Comparison of ENCODE assay signal across 20 mouse cellular contexts in the genomic region with DNA sequence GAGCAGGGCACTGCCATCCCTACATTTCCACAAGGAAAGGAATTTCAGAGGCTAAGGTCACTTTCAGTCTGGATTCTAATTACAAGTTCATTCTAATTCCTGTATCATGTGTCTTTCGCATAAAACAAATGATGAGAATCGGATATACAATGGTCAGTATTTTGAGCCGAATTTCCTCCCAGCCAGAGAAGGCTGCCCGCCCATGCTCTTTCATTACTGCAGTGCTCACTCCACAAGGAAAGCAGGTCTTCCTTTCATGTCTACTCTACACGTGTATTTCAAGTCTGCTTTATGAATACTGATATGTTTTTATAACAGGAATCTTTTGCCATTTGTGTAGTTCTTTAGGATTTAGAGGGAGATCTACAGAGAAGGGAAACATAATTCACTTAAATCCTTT. TPM values are rescaled to one million over a fixed set of nuclear protein-coding genes. Genes with fewer than 3 reads are reported as not detected.
"Had no signal": no experiment of that assay in that cellular context is flagged by ENCODE, and none has a peak within 500 bp of the region (broad histone marks: within the 10 kb centered on the region; RNA-seq: fewer than 3 reads in every experiment).

No protein-coding gene starts in this region.

- H3K27ac ChIP-seq: liver, embryonic 13.5 days; liver, embryonic 15.5 days; lung, embryonic 15.5 days; macrophage; neural tube, embryonic 13.5 days; neural tube, embryonic 15.5 days; stomach, embryonic 15.5 days; stomach, postnatal 0 days had no signal

- H3K9me3 ChIP-seq: liver, embryonic 13.5 days; liver, embryonic 15.5 days; lung, embryonic 15.5 days; megakaryocyte, embryonic 14.5 days; neural tube, embryonic 13.5 days; neural tube, embryonic 15.5 days; stomach, embryonic 15.5 days had no signal

- DNase-seq: liver, embryonic 13.5 days; liver, postnatal 0 days; lung, adult 2 months; lung, postnatal 14 days; lung, postnatal 36 days; midbrain, embryonic 14.5 days; right cerebral cortex, postnatal 14 days; thymus, adult 2 months; thymus, postnatal 25 days; thymus, postnatal 4 days had no signal

- H3K9ac ChIP-seq: liver, embryonic 13.5 days; liver, embryonic 15.5 days; liver, postnatal 0 days; lung, embryonic 15.5 days; neural tube, embryonic 13.5 days; neural tube, embryonic 15.5 days; stomach, embryonic 15.5 days had no signal

- H3K4me3 ChIP-seq: liver, embryonic 13.5 days; liver, embryonic 15.5 days; lung, embryonic 15.5 days; megakaryocyte, embryonic 14.5 days; neural tube, embryonic 13.5 days; neural tube, embryonic 15.5 days; stomach, embryonic 15.5 days had no signal

- H3K4me2 ChIP-seq: liver, embryonic 13.5 days; liver, embryonic 15.5 days; lung, embryonic 15.5 days; neural tube, embryonic 13.5 days; neural tube, embryonic 15.5 days; stomach, embryonic 15.5 days had no signal

- H3K36me3 ChIP-seq: liver, embryonic 13.5 days; liver, embryonic 15.5 days; lung, embryonic 15.5 days; neural tube, embryonic 13.5 days; neural tube, embryonic 15.5 days; stomach, embryonic 15.5 days had no signal

- ATAC-seq: liver, postnatal 0 days; lung, postnatal 0 days had no signal

- H3K4me1 ChIP-seq: liver, embryonic 13.5 days; liver, embryonic 15.5 days; lung, embryonic 15.5 days; megakaryocyte, embryonic 14.5 days; neural tube, embryonic 13.5 days; neural tube, embryonic 15.5 days; stomach, embryonic 15.5 days had no signal

- H3K27me3 ChIP-seq: liver, embryonic 13.5 days; liver, embryonic 15.5 days; lung, embryonic 15.5 days; megakaryocyte, embryonic 14.5 days; neural tube, embryonic 15.5 days; stomach, embryonic 15.5 days had no signal

RNA-seq across cellular contexts. Expression of a gene that starts 10.8 kb away (rescaled TPM):
- polyA plus RNA-seq: liver, embryonic 15.5 days; liver, postnatal 0 days; macrophage; testis, adult 2 months had no signal
